In the genomic region with DNA sequence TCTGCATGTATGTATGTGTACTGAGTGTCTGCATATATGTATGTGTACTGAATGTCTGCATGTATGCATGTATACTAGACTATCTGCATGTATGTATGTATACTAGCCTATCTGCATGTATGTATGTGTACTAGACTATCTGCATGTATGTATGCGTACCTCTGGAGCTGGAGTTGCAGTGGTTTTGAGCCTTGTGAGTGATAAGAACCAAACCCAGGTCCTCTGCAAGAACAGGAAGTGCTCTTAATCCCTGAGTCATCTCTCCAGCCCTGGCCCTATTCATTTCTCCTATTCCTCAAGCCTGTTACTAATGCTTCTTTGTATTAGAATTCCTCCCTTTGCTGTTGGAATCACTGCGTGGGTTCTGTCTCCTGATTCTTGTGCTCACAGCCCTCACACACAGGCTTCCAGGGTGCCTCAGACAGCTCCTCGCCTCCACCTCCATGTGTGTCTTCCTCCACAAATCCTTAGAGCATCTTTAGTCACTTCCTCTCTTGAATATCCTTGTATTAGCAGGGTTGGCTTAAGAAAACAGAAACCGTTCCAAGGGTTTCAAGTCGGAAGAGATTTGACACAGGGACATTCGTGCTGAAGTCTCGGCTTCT, we compare ENCODE assay signal across 36 mouse cellular contexts. TPM values are rescaled to one million over a fixed set of nuclear protein-coding genes. Genes with fewer than 3 reads are reported as not detected.
DNase-seq lines count a peak whose midpoint lies in the region; ATAC-seq and TF ChIP-seq lines count a peak whose summit lies in the region.
"Had no signal": no experiment of that assay in that cellular context is flagged by ENCODE, and none has a peak within 500 bp of the region (broad histone marks: within the 10 kb centered on the region; RNA-seq: fewer than 3 reads in every experiment).

No protein-coding gene starts in this region.

- 82% methylated on average over 7 of the region's 7 CpGs for WGBS in limb, embryonic 10.5 days
- 84% methylated on average over 7 of the region's 7 CpGs for WGBS in forebrain, embryonic 12.5 days

- H3K9ac ChIP-seq in MEL (ENCODE audit: control insufficient read depth, low read depth, low read length, poor library complexity, severe bottlenecking), result no peak overlapping the region
- no peak overlapping the region for H3K9ac ChIP-seq in forebrain, embryonic 12.5 days
- H3K9ac ChIP-seq: heart, embryonic 15.5 days; hindbrain, embryonic 15.5 days; limb, embryonic 12.5 days; liver, postnatal 0 days; midbrain, embryonic 13.5 days had no signal

- H3K4me1 ChIP-seq in MEL (ENCODE audit: control insufficient read depth in 1 of 2, insufficient read depth in 2 of 2, low read length in 2 of 2), result peaks cover 0 to 9% of the 10 kb centered on the region in 2 experiments; a peak in 2 of 4 replicates
- H3K4me1 ChIP-seq in limb, embryonic 10.5 days, result 0 out of 2 replicates have a peak, but pooled peaks cover 3% of the 10 kb centered on the region
- H3K4me1 ChIP-seq in forebrain, embryonic 12.5 days, result no peaks in the 10 kb centered on the region
- H3K4me1 ChIP-seq: heart, embryonic 15.5 days; hindbrain, embryonic 15.5 days; limb, embryonic 12.5 days; midbrain, embryonic 13.5 days had no signal

- peak; percentile 92 for ATAC-seq in frontal cortex, adult (ENCODE audit: low TSS enrichment)
- no peak for ATAC-seq in forebrain, embryonic 12.5 days (ENCODE audit: low FRiP score)
- ATAC-seq: forebrain, embryonic 16.5 days; inflammation-experienced regulatory T-cells, adult 6 months; liver, postnatal 0 days; midbrain, embryonic 13.5 days had no signal

- no peak for TF ChIP-seq CTCF in layer of hippocampus, adult 2 months (conservative IDR thresholded peaks at IDR 0.05)
- TF ChIP-seq CTCF in MEL (IDR thresholded peaks at IDR 0.05 in 2 of 3, conservative IDR thresholded peaks at IDR 0.05 in 1 of 3; ENCODE audit: control insufficient read depth in 1 of 3, insufficient read depth in 1 of 3, low read depth in 2 of 3, low read length in 3 of 3, poor library complexity in 1 of 3, severe bottlenecking in 1 of 3), result no peak

- H3K27me3 ChIP-seq in MEL (ENCODE audit: control insufficient read depth in 1 of 2, insufficient read depth in 2 of 2, low read length in 2 of 2), result no peaks in the 10 kb centered on the region
- 0 out of 2 replicates have a peak, but pooled peaks cover 4% of the 10 kb centered on the region for H3K27me3 ChIP-seq in limb, embryonic 10.5 days (ENCODE audit: low read depth, poor library complexity, severe bottlenecking)
- 0 out of 2 replicates have a peak, but pooled peaks cover 4% of the 10 kb centered on the region for H3K27me3 ChIP-seq in forebrain, embryonic 12.5 days
- H3K27me3 ChIP-seq: heart, embryonic 15.5 days; hindbrain, embryonic 15.5 days; limb, embryonic 12.5 days; midbrain, embryonic 13.5 days had no signal

- TF ChIP-seq POLR2A in MEL (IDR thresholded peaks at IDR 0.05; ENCODE audit: control insufficient read depth in 1 of 2, insufficient read depth in 1 of 2, low read depth in 1 of 2, low read length in 2 of 2, poor library complexity in 1 of 2), result no peak

- no peaks in the 10 kb centered on the region for H3K79me2 ChIP-seq in MEL (ENCODE audit: control insufficient read depth, insufficient read depth, low read length, poor library complexity)

- DNase-seq in frontal cortex, postnatal 14 days (ENCODE audit: low spot score in 2 of 2), result no peak
- DNase-seq in layer of hippocampus, adult 2 months (ENCODE audit: low spot score in 2 of 2), result peak in 1 of 2 experiments; percentile 44
- DNase-seq in layer of hippocampus, adult 9-10 months (ENCODE audit: low spot score), result no peak
- DNase-seq in MEL (ENCODE audit: low read depth, low spot score), result peak; percentile 82
- peak; percentile 21 for DNase-seq in limb, embryonic 10.5 days (ENCODE audit: low spot score)
- no peak for DNase-seq in ovary, postnatal 36 days (ENCODE audit: low spot score)
- DNase-seq: adrenal gland, postnatal 36 days; cerebellum, adult 2 months; cerebellum, postnatal 14 days; gastrocnemius, postnatal 10 days; heart, postnatal 4 days; kidney, adult 2 months; kidney, postnatal 36 days; layer of hippocampus, postnatal 36 days; liver, postnatal 0 days; lung, postnatal 4 days; thymus, adult 18-20 months; thymus, postnatal 25 days had no signal

- H3K9me3 ChIP-seq in MEL (replicated peaks; ENCODE audit: insufficient read depth, low read length), result no peaks in the 10 kb centered on the region
- H3K9me3 ChIP-seq in limb, embryonic 10.5 days (replicated peaks), result no peaks in the 10 kb centered on the region
- no peaks in the 10 kb centered on the region for H3K9me3 ChIP-seq in forebrain, embryonic 12.5 days
- H3K9me3 ChIP-seq: heart, embryonic 15.5 days; hindbrain, embryonic 15.5 days; midbrain, embryonic 13.5 days had no signal

- H3K27ac ChIP-seq in layer of hippocampus, adult 2 months, result 0 out of 2 replicates have a peak overlapping the region, but pooled peaks have one; percentile 7
- H3K27ac ChIP-seq in MEL (ENCODE audit: control insufficient read depth, low read depth, low read length), result no peak overlapping the region
- no peak overlapping the region for H3K27ac ChIP-seq in limb, embryonic 10.5 days
- H3K27ac ChIP-seq in forebrain, embryonic 12.5 days, result no peak overlapping the region
- H3K27ac ChIP-seq: heart, embryonic 15.5 days; hindbrain, embryonic 15.5 days; limb, embryonic 12.5 days; midbrain, embryonic 13.5 days had no signal

- peak; percentile 24 to 64; a peak in 3 of 4 replicates for TF ChIP-seq EP300 in MEL (IDR thresholded peaks at IDR 0.05; ENCODE audit: low read depth in 1 of 2, low read length in 2 of 2)

- H3K36me3 ChIP-seq in MEL (ENCODE audit: control insufficient read depth in 1 of 2, insufficient read depth in 2 of 2, low read length in 2 of 2), result peaks cover 0 to 5% of the 10 kb centered on the region in 2 experiments; a peak in 2 of 4 replicates
- no peaks in the 10 kb centered on the region for H3K36me3 ChIP-seq in limb, embryonic 10.5 days
- H3K36me3 ChIP-seq in forebrain, embryonic 12.5 days (replicated peaks), result no peaks in the 10 kb centered on the region
- H3K36me3 ChIP-seq: G1E; heart, embryonic 15.5 days; hindbrain, embryonic 15.5 days; limb, embryonic 12.5 days; midbrain, embryonic 13.5 days had no signal

- H3K4me2 ChIP-seq in forebrain, embryonic 12.5 days, result no peak overlapping the region
- H3K4me2 ChIP-seq: heart, embryonic 15.5 days; hindbrain, embryonic 15.5 days; limb, embryonic 12.5 days; midbrain, embryonic 13.5 days had no signal

- no peak overlapping the region for H3K4me3 ChIP-seq in layer of hippocampus, adult 2 months
- H3K4me3 ChIP-seq in MEL (ENCODE audit: control insufficient read depth in 1 of 2, insufficient read depth in 1 of 2, low read depth in 2 of 2, low read length in 2 of 2), result no peak overlapping the region
- H3K4me3 ChIP-seq in limb, embryonic 10.5 days, result no peak overlapping the region
- H3K4me3 ChIP-seq in forebrain, embryonic 12.5 days (replicated peaks), result no peak overlapping the region
- H3K4me3 ChIP-seq: heart, embryonic 15.5 days; hindbrain, embryonic 15.5 days; limb, embryonic 12.5 days; midbrain, embryonic 13.5 days had no signal

- TF ChIP-seq RAD21 in MEL (IDR thresholded peaks at IDR 0.05; ENCODE audit: low read depth, low read length), result no peak

TF ChIP-seq in MEL, 35 proteins besides CTCF, POLR2A, EP300 and RAD21:
- no peak for TF ChIP-seq HCFC1 (IDR thresholded peaks at IDR 0.05; ENCODE audit: low read depth, low read length)
- TF ChIP-seq MYC (IDR thresholded peaks at IDR 0.05; ENCODE audit: low read depth, low read length), result 0 out of 2 replicates have a peak, but pooled peaks have one; percentile 24
- 0 out of 2 replicates have a peak, but pooled peaks have one; percentile 6 for TF ChIP-seq TCF12 (IDR thresholded peaks at IDR 0.05; ENCODE audit: low read depth, low read length)
- 0 out of 2 replicates have a peak, but pooled peaks have one; percentile 13 for TF ChIP-seq MAFK (IDR thresholded peaks at IDR 0.05; ENCODE audit: borderline replicate concordance, low read depth, low read length)
- TF ChIP-seq MYB (IDR thresholded peaks at IDR 0.05; ENCODE audit: low read depth, low read length), result no peak
- peak; percentile 73 for TF ChIP-seq GATA1 (IDR thresholded peaks at IDR 0.05; ENCODE audit: low read depth, low read length)
- no peak for TF ChIP-seq CHD2 (IDR thresholded peaks at IDR 0.05; ENCODE audit: low read length)
- 0 out of 2 replicates have a peak, but pooled peaks have one; percentile 15 for TF ChIP-seq MAX (IDR thresholded peaks at IDR 0.05; ENCODE audit: low read length)
- no peak for TF ChIP-seq E2F4 (IDR thresholded peaks at IDR 0.05; ENCODE audit: borderline replicate concordance, low read depth, low read length)
- 0 out of 2 replicates have a peak, but pooled peaks have one; percentile 23 for TF ChIP-seq ELF1 (IDR thresholded peaks at IDR 0.05; ENCODE audit: low read depth, low read length)

RNA-seq across cellular contexts. Expression of a gene that starts 4.0 kb away (rescaled TPM):
- not detected for total RNA-seq in layer of hippocampus, adult 2 months (2021)
- not detected in 2 replicates for total RNA-seq in MEL (2012; rRNA removed)
- polyA plus RNA-seq in MEL (2012; ENCODE audit: insufficient read depth in 1 of 2, insufficient read length in 2 of 2, low read depth in 1 of 2, low replicate concordance in 2 of 2, missing spikeins in 1 of 2), result not detected
- polyA plus RNA-seq in limb, embryonic 10.5 days (2016; fragmentation: Nextera tagmentation; extraction: Ambion mirVana), result not detected in 2 replicates
- not detected in 2 replicates for polyA plus RNA-seq in forebrain, embryonic 12.5 days (2016; fragmentation: Nextera tagmentation; extraction: Ambion mirVana)
- total RNA-seq: adrenal gland, adult 18-20 months; adrenal gland, postnatal 36 days; G1E; gastrocnemius, postnatal 10 days; heart, postnatal 4 days; layer of hippocampus, adult 8-10 months; layer of hippocampus, postnatal 36 days; left cerebral cortex, postnatal 10 days; liver, adult 2 months; megakaryocyte-erythroid progenitor cell, adult 5-6 weeks had no signal
- polyA plus RNA-seq: cerebellum, adult 2 months; embryonic facial prominence, embryonic 11.5 days; forebrain, embryonic 16.5 days; G1E; heart, embryonic 15.5 days; hindbrain, embryonic 15.5 days; inflammation-experienced regulatory T-cells, adult 6 months; kidney, adult 2 months; kidney, embryonic 16.5 days; limb, embryonic 12.5 days; liver, adult 2 months; liver, postnatal 0 days; lung, embryonic 16.5 days; midbrain, embryonic 13.5 days; neural tube, embryonic 14.5 days had no signal

RNA-seq across cellular contexts. Expression of a gene that starts 34.6 kb away (rescaled TPM):
- total RNA-seq in layer of hippocampus, adult 2 months (2021), result not detected
- total RNA-seq in MEL (2012; rRNA removed), result not detected in 2 replicates
- polyA plus RNA-seq in MEL (2012; ENCODE audit: insufficient read depth in 1 of 2, insufficient read length in 2 of 2, low read depth in 1 of 2, low replicate concordance in 2 of 2, missing spikeins in 1 of 2), result not detected
- polyA plus RNA-seq in limb, embryonic 10.5 days (2016; fragmentation: Nextera tagmentation; extraction: Ambion mirVana), result not detected in 2 replicates
- polyA plus RNA-seq in forebrain, embryonic 12.5 days (2016; fragmentation: Nextera tagmentation; extraction: Ambion mirVana), result not detected in 2 replicates
- total RNA-seq: adrenal gland, adult 18-20 months; adrenal gland, postnatal 36 days; G1E; gastrocnemius, postnatal 10 days; heart, postnatal 4 days; layer of hippocampus, adult 8-10 months; layer of hippocampus, postnatal 36 days; left cerebral cortex, postnatal 10 days; liver, adult 2 months; megakaryocyte-erythroid progenitor cell, adult 5-6 weeks had no signal
- polyA plus RNA-seq: cerebellum, adult 2 months; embryonic facial prominence, embryonic 11.5 days; forebrain, embryonic 16.5 days; G1E; inflammation-experienced regulatory T-cells, adult 6 months; kidney, adult 2 months; kidney, embryonic 16.5 days; limb, embryonic 12.5 days; liver, adult 2 months; liver, postnatal 0 days; lung, embryonic 16.5 days; midbrain, embryonic 13.5 days; neural tube, embryonic 14.5 days had no signal

RNA-seq across cellular contexts. Expression of a gene that starts 49.8 kb away (rescaled TPM):
- total RNA-seq in layer of hippocampus, adult 2 months (2021), result 10 to 100 TPM; 25.5 to 35.0 TPM
- total RNA-seq in MEL (2012; rRNA removed), result 3.1 and 3.7 TPM in 2 replicates
- polyA plus RNA-seq in MEL (2012; ENCODE audit: insufficient read depth in 1 of 2, insufficient read length in 2 of 2, low read depth in 1 of 2, low replicate concordance in 2 of 2, missing spikeins in 1 of 2), result 10 to 100 TPM in 1 of 2 experiments, 1 to 10 TPM in 1; 9.4 to 34.9 TPM
- 10.5 and 13.3 TPM in 2 replicates for polyA plus RNA-seq in limb, embryonic 10.5 days (2016; fragmentation: Nextera tagmentation; extraction: Ambion mirVana)
- 8.8 and 10.8 TPM in 2 replicates for polyA plus RNA-seq in forebrain, embryonic 12.5 days (2016; fragmentation: Nextera tagmentation; extraction: Ambion mirVana)

Comparison
In these comparisons a context has a peak if more than half of its experiments do, and no peak if none do; other contexts are left out.
1. DNase-seq: peak in MEL (single experiment) and limb, embryonic 10.5 days (single experiment); none in frontal cortex, postnatal 14 days (0 of 2), layer of hippocampus, adult 9-10 months (single experiment) and ovary, postnatal 36 days (single experiment).